In the genomic region with DNA sequence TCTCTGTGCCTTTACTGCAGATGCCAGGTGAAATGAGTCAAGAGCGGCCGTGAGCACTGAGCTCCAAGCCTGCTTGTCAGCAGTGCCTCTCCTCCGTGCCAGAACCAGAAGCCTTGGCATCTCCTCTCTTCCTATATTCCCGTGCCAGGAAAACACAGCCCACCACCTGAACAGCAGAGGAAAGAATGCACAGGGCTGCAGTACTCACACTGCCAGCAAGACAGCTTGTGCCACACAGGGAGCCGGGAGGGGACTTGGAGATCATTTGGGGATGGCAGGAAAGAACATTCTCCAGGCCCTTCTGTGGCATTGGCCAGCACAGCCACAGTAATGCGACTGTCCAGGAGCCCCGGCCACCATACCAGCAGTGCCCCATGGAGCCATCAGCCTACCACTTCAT, we compare ENCODE assay signal across 11 mouse cellular contexts. TPM values are rescaled to one million over a fixed set of nuclear protein-coding genes. Genes with fewer than 3 reads are reported as not detected.
DNase-seq lines count a peak whose midpoint lies in the region; TF ChIP-seq lines count a peak whose summit lies in the region.
"Had no signal": no experiment of that assay in that cellular context is flagged by ENCODE, and none has a peak within 500 bp of the region (broad histone marks: within the 10 kb centered on the region; RNA-seq: fewer than 3 reads in every experiment).

No protein-coding gene starts in this region.

- TF ChIP-seq CTCF in brain, embryonic 14.5 days (IDR thresholded peaks at IDR 0.05; ENCODE audit: borderline replicate concordance, extremely low read depth, insufficient read depth, insufficient read length) = no peak

- no peak for TF ChIP-seq POLR2A in brain, embryonic 14.5 days (IDR thresholded peaks at IDR 0.05; ENCODE audit: borderline replicate concordance, extremely low read depth, insufficient read depth, insufficient read length, poor library complexity, severe bottlenecking)

- DNase-seq in heart, postnatal 4 days = peak; percentile 22
- DNase-seq in heart, postnatal 14 days = no peak
- peak; percentile 87 for DNase-seq in brain, embryonic 14.5 days (ENCODE audit: low read depth)
- DNase-seq in cerebellum, adult 18-20 months = peak; percentile 95 to 98
- peak; percentile 61 to 66 for DNase-seq in layer of hippocampus, adult 8-10 months (ENCODE audit: low spot score in 2 of 2)
- DNase-seq in ovary, postnatal 10 days (ENCODE audit: low spot score) = no peak
- DNase-seq in c-Kit-positive CD71-positive TER-119-positive erythroid progenitor cells, embryonic 14.5 days (ENCODE audit: low spot score) = no peak
- DNase-seq in T-cell, adult 2 months (ENCODE audit: low spot score) = no peak
- DNase-seq: heart, postnatal 36 days; kidney, adult 8-10 months; lung, adult 18-20 months had no signal

- intact Hi-C loops in heart, postnatal 14 days (cut with DNase I) = no loop called here

RNA-seq across cellular contexts. Expression of a gene that starts 27.7 kb away (rescaled TPM):
- total RNA-seq in heart, postnatal 4 days (2021) = 10 to 100 TPM; 21.0 to 23.6 TPM
- total RNA-seq in heart, postnatal 14 days (2021) = 10 to 100 TPM; 22.5 to 25.0 TPM
- 6.1 and 8.4 TPM in 2 replicates for polyA plus RNA-seq in brain, embryonic 14.5 days (2012; rRNA removed)
- 10 to 100 TPM; 44.2 to 47.8 (median 45.5) TPM for total RNA-seq in layer of hippocampus, adult 8-10 months (2022)

Comparison
In these comparisons a context has a peak if more than half of its experiments do, and no peak if none do; other contexts are left out.
1. DNase-seq: peak in heart, postnatal 4 days (single experiment), brain, embryonic 14.5 days (single experiment), cerebellum, adult 18-20 months (2 of 2) and layer of hippocampus, adult 8-10 months (2 of 2); none in heart, postnatal 14 days (0 of 2), ovary, postnatal 10 days (single experiment), c-Kit-positive CD71-positive TER-119-positive erythroid progenitor cells, embryonic 14.5 days (single experiment) and T-cell, adult 2 months (single experiment).